Mouse (Mus musculus): Measurements from ENCODE around the gene Gm11554.
"Not testable (repeated sequence)": the region's sequence is repeated elsewhere in the genome, so short reads cannot be mapped to it uniquely, and the experiment has no call there.

- TF ChIP-seq EP300 (IDR thresholded peaks at IDR 0.05; ENCODE audit: insufficient read depth, low read depth, low read length); POLR2A (IDR thresholded peaks at IDR 0.05; ENCODE audit: insufficient read depth, low read length): not testable (repeated sequence)
Observed at GRCm38 (mm10) chr11:99784900-99785299, 19.3 kb downstream of the Gm11554 start, which contains the start of gene Krtap4-9.

All from ES-Bruce4 (cell line).